In the genomic region with DNA sequence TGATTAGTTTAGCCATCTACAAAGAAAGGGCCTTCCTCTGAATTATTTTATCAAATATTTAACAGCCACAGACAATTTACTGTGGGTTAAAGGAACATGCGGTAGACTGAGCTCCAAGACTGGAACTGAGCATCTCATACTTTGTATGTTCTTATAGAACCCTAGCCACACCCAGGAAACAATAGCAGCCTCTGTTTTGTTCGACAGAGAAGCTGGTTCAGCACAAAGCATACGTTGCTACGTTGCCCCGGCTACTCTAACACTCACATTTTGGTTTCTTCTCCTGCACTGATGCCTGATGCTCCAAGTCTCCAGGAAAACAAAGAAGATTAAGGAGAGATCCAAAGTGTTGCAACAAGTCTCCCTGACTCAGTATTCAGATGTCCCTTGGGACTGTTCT, we compare ENCODE assay signal across 19 mouse cellular contexts.
"Had no signal": no experiment of that assay in that cellular context is flagged by ENCODE, and none has a peak within 500 bp of the region (broad histone marks: within the 10 kb centered on the region; RNA-seq: fewer than 3 reads in every experiment).

No protein-coding gene starts in this region.

- H3K4me1 ChIP-seq: midbrain, embryonic 13.5 days; stomach, embryonic 15.5 days had no signal

- H3K27ac ChIP-seq: kidney, postnatal 0 days; limb, embryonic 12.5 days; limb, embryonic 15.5 days; liver, embryonic 14.5 days; macrophage; midbrain, embryonic 13.5 days; stomach, embryonic 15.5 days had no signal

- H3K27me3 ChIP-seq: limb, embryonic 15.5 days; midbrain, embryonic 13.5 days; stomach, embryonic 15.5 days had no signal

- H3K36me3 ChIP-seq: limb, embryonic 12.5 days; limb, embryonic 15.5 days; midbrain, embryonic 13.5 days; stomach, embryonic 15.5 days had no signal

- ATAC-seq: intestine, postnatal 0 days; midbrain, embryonic 13.5 days; midbrain, embryonic 16.5 days had no signal

- H3K4me2 ChIP-seq: limb, embryonic 12.5 days; limb, embryonic 15.5 days; liver, embryonic 11.5 days; midbrain, embryonic 13.5 days; stomach, embryonic 15.5 days had no signal

- H3K9me3 ChIP-seq: limb, embryonic 12.5 days; limb, embryonic 15.5 days; midbrain, embryonic 13.5 days; stomach, embryonic 15.5 days had no signal

- H3K9ac ChIP-seq: limb, embryonic 12.5 days; limb, embryonic 15.5 days; liver, embryonic 14.5 days; midbrain, embryonic 13.5 days; stomach, embryonic 15.5 days had no signal

- DNase-seq: kidney, adult 2 months; kidney, postnatal 25 days; left cerebral cortex, postnatal 4 days; lung, adult 2 months; lung, postnatal 14 days; right cerebral cortex, postnatal 25 days; spleen, adult 18-20 months; thymus, postnatal 4 days had no signal

- H3K4me3 ChIP-seq: limb, embryonic 12.5 days; limb, embryonic 15.5 days; midbrain, embryonic 13.5 days; myocyte; stomach, embryonic 15.5 days had no signal
